Mouse (Mus musculus) liver, embryonic 14.5 days (tissue): ENCODE measurements at regions not wholly inside any gene's neighbourhood (a gene's known extent, or its start where the extent isn't known, plus 50 kb on each side); places are given as distances from the start of the nearest gene placed in this dataset.

Experiments used
- ATAC-seq: fragments of 200-750 bp; cut with Nextera tagmentation; 2 replicates; pipeline ENCODE4 v1.8.0; 2017; ENCODE audit warnings: moderate number of reproducible peaks, mild to moderate bottlenecking, moderate library complexity; ENCODE audit not compliant: insufficient read depth
- DNase-seq, 3 experiments: peaks; one replicate each; pipeline ENCODE4 v3.0.0-alpha.2; 2012 to 2013; ENCODE audit warnings: low read depth in 3 of 3, low spot score in 3 of 3
- H3K27ac ChIP-seq: fragments of 300-500 bp; sonication (generic); 2 replicates; pipeline ENCODE4 v1.5.1; 2014; ENCODE audit warnings: moderate library complexity, mild to moderate bottlenecking, control low read depth, inconsistent platforms
- H3K27me3 ChIP-seq: fragments of 300-500 bp; sonication (generic); 2 replicates; pipeline ENCODE4 v1.6.1; 2014; ENCODE audit warnings: mild to moderate bottlenecking, low read length, moderate library complexity; ENCODE audit not compliant: control insufficient read depth, insufficient read depth
- H3K36me3 ChIP-seq: fragments of 300-500 bp; sonication (generic); replicated peaks from 2 replicates; pipeline ENCODE4 v1.6.1; 2014; ENCODE audit warnings: low read depth; ENCODE audit not compliant: control insufficient read depth, insufficient read depth
- H3K4me1 ChIP-seq, 2 experiments: fragments of 200-500 bp in 1 of 2; fragments of 300-500 bp in 1 of 2; sonication (generic) in 1 of 2; replicated peaks; 2 replicates each; pipeline ENCODE4 v1.6.1; 2012 to 2014; ENCODE audit warnings: antibody characterized with exemption in 1 of 2, inconsistent platforms in 1 of 2, low read length in 1 of 2; ENCODE audit not compliant: control insufficient read depth in 2 of 2, insufficient read depth in 2 of 2
- H3K4me2 ChIP-seq: fragments of 300-500 bp; sonication (generic); 2 replicates; pipeline ENCODE4 v1.6.1; 2014; ENCODE audit warnings: low read depth, mild to moderate bottlenecking, control low read depth, moderate library complexity
- H3K4me3 ChIP-seq, 2 experiments: fragments of 200-500 bp in 1 of 2; fragments of 300-500 bp in 1 of 2; sonication (generic) in 1 of 2; 2 replicates each; pipeline ENCODE4 v1.5.1; 2012 to 2014; ENCODE audit warnings: low read depth in 2 of 2, low read length in 2 of 2, mild to moderate bottlenecking in 2 of 2, control low read depth in 1 of 2, inconsistent platforms in 1 of 2, moderate library complexity in 1 of 2; ENCODE audit not compliant: insufficient read depth in 1 of 2
- H3K9ac ChIP-seq: fragments of 300-500 bp; sonication (generic); replicated peaks from 2 replicates; pipeline ENCODE4 v1.6.1; 2014; ENCODE audit warnings: mild to moderate bottlenecking, control low read depth, moderate library complexity
- H3K9me3 ChIP-seq: fragments of 300-500 bp; sonication (generic); 2 replicates; pipeline ENCODE4 v1.6.1; 2016; ENCODE audit warnings: low read length, mixed read lengths; ENCODE audit not compliant: control insufficient read depth
- CTCF ChIP-seq: IDR thresholded peaks from 2 replicates; pipeline ENCODE4 v1.5.1; 2016; ENCODE audit warnings: antibody characterized with exemption, low read depth, control low read depth
- EP300 ChIP-seq: IDR thresholded peaks from 2 replicates; pipeline ENCODE4 v1.6.1; 2016; ENCODE audit warnings: antibody characterized with exemption, low read depth
- WGBS: fragments of 180-500 bp; shearing (Covaris S2); extraction: QIAGEN DNeasy Blood & Tissue Kit; methylation state at CpG from one replicate; pipeline ENCODE4 v1.1.7; 2014; ENCODE audit not compliant: insufficient replicate concordance; 5-methylcytosine and 5-hydroxymethylcytosine counted together

DNA sequence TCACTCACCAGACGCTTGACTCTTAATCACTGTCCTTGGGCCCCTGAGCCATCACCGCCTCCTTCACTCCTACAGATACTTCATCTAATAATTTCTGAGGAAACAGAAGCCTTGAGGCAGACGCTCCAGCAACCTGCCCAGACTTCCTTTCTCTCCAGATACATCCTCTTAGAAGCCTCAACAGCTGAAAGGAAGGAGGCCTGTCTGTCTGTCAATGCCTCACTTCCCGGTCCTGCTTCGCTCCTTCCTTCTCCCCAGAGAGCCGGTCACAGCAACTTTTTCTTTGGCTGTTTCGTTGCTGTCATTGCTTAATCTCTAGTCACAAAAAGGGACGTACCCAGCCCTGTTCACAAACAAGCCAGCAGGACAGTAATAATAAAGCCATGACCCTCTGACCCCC lies 50.0 kb upstream of the Hk2 start:
- Histone ChIP-seq H3K27me3 (no peaks in the 10 kb centered on the region), H3K9me3 (no peaks in the 10 kb centered on the region), H3K4me3 (no peak overlapping the region), H3K27ac (no peak overlapping the region), H3K4me1 (peaks cover 5 to 30% of the 10 kb centered on the region in 2 experiments; a peak in 3 of 4 replicates), H3K9ac (no peak overlapping the region), H3K36me3 (no peaks in the 10 kb centered on the region), H3K4me2 (peak overlapping the region; percentile 25)
- TF ChIP-seq CTCF (no peak), EP300 (no peak)
- peak in 1 of 3 experiments; percentile 11 for DNase-seq
- 0 out of 2 replicates have a peak, but pooled peaks have one; percentile 34 for ATAC-seq
- 13% methylated on average over 8 of the region's 8 CpGs for WGBS
